Mouse (Mus musculus) erythroblast, embryonic 14.5 days (primary cell): ENCODE results near the gene Spata5.

ENCODE experiments used
- GATA1 ChIP-seq: IDR thresholded peaks from 2 replicates; pipeline ENCODE4 v1.6.1; 2012; ENCODE audit warnings: low read length, inconsistent platforms, mixed read lengths
- TAL1 ChIP-seq: IDR thresholded peaks from 3 replicates; pipeline ENCODE4 v1.6.1; 2012; ENCODE audit warnings: low read length, inconsistent platforms, mixed read lengths

DNA sequence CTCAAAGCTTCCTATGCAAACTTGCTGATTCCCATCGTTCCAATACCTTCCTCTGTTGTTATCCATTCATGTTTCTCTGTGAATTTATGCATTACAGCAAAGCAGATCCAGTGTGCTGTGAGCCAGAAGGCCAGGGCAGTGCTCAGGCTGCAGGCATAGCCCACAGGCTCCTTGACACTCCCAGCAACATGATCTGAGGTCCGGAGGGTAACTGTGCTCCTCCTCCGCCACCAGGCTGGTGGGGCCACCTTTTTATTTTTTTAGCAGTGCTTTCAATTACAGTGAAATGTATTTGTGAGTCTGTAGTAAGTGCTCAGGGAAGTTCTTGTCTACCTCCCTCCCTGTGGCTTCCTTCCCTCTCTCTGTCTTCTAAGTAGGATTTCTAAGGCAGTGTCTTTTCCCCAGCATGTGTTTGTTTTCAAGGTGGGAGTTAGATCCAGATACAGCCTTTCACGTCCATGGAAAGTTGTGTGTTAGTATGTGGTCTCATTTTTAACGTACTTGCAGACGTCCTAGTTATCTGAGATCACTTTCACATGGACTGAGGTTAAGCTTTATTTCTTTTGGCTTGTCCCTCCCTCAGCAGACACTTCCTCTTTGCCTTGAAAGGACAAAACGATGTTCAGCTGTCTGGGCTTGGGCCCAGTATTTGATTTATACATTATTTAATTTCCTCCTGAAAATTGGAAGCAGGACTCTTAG is 136.9 kb downstream of the Spata5 start:
- TF ChIP-seq GATA1: no peak
- TF ChIP-seq TAL1: no peak
